Mouse (Mus musculus) CH12.LX (cell line): Measurements from ENCODE around the gene Rngtt. TPM values are rescaled to one million over a fixed set of nuclear protein-coding genes. Genes with fewer than 3 reads are reported as not detected.

ENCODE experiments used
- DNase-seq: peaks from one replicate; pipeline ENCODE4 v3.0.0-alpha.2; 2013; ENCODE audit errors: extremely low read depth
- H3K27ac ChIP-seq: 2 replicates; pipeline ENCODE4 v1.5.1; 2012; ENCODE audit warnings: low read depth, mild to moderate bottlenecking, control low read depth, moderate library complexity; ENCODE audit not compliant: insufficient read depth
- H3K27me3 ChIP-seq: replicated peaks from 2 replicates; pipeline ENCODE3; 2012; ENCODE audit warnings: inconsistent platforms
- H3K36me3 ChIP-seq, 2 experiments: replicated peaks in 1 of 2; 2 replicates each; pipeline versions ENCODE3 to v1.6.1; 2012; ENCODE audit warnings: inconsistent platforms in 1 of 2, low read length in 1 of 2, mild to moderate bottlenecking in 1 of 2, mixed read lengths in 1 of 2, moderate library complexity in 1 of 2; ENCODE audit not compliant: control insufficient read depth in 1 of 2, insufficient read depth in 1 of 2
- H3K4me1 ChIP-seq, 2 experiments: 2 replicates each; pipeline ENCODE4 v1.6.1; 2012; ENCODE audit warnings: inconsistent platforms in 1 of 2, moderate library complexity in 1 of 2; ENCODE audit not compliant: insufficient read depth in 2 of 2, control insufficient read depth in 1 of 2
- H3K4me2 ChIP-seq: 2 replicates; pipeline ENCODE4 v1.6.1; 2012; ENCODE audit warnings: low read depth, mild to moderate bottlenecking, control low read depth; ENCODE audit not compliant: poor library complexity, insufficient read depth, severe bottlenecking
- H3K4me3 ChIP-seq, 3 experiments: fragments of 150-350 bp in 1 of 3; sonication (generic) in 1 of 3; replicated peaks in 1 of 3; 2 replicates each; pipeline versions ENCODE3 to v1.5.1; 2011 to 2012; ENCODE audit warnings: low read depth in 2 of 3, low read length in 2 of 3, mild to moderate bottlenecking in 2 of 3, moderate library complexity in 2 of 3, control low read depth in 1 of 3, improper control_type of control experiment in 1 of 3, inconsistent platforms in 1 of 3, mixed read lengths in 1 of 3; ENCODE audit not compliant: poor library complexity in 1 of 3
- H3K79me2 ChIP-seq: replicated peaks from 2 replicates; pipeline ENCODE4 v1.6.1; 2012; ENCODE audit warnings: mild to moderate bottlenecking, moderate library complexity; ENCODE audit not compliant: control insufficient read depth, poor library complexity, insufficient read depth, severe bottlenecking; ENCODE audit errors: extremely low read depth
- H3K9ac ChIP-seq: 2 replicates; pipeline ENCODE4 v1.6.1; 2012; ENCODE audit warnings: low read depth, mild to moderate bottlenecking, control low read depth, moderate library complexity; ENCODE audit not compliant: insufficient read depth
- H3K9me3 ChIP-seq: replicated peaks from 2 replicates; pipeline ENCODE3; 2012; ENCODE audit warnings: low read length, inconsistent platforms, mixed read lengths
- CHD1 ChIP-seq: IDR thresholded peaks from 2 replicates; pipeline ENCODE4 v1.6.1; 2012; ENCODE audit warnings: low read depth, low read length, improper control_type of control experiment, inconsistent platforms
- E2F4 ChIP-seq: IDR thresholded peaks from 2 replicates; pipeline ENCODE4 v1.6.1; 2011; ENCODE audit warnings: low read depth, low read length, improper control_type of control experiment; ENCODE audit not compliant: insufficient replicate concordance
- JUND ChIP-seq: conservative IDR thresholded peaks from 2 replicates; pipeline ENCODE4 v1.6.1; 2011; ENCODE audit warnings: low read depth, low read length, improper control_type of control experiment
- KAT2A ChIP-seq: IDR thresholded peaks from 2 replicates; pipeline ENCODE4 v1.6.1; 2012; ENCODE audit warnings: low read length, improper control_type of control experiment, inconsistent platforms; ENCODE audit not compliant: insufficient replicate concordance
- MAFK ChIP-seq: IDR thresholded peaks from 2 replicates; pipeline ENCODE4 v1.6.1; 2011; ENCODE audit warnings: low read length, improper control_type of control experiment; ENCODE audit not compliant: insufficient replicate concordance
- MEF2A ChIP-seq: IDR thresholded peaks from 2 replicates; pipeline ENCODE4 v1.6.1; 2014; ENCODE audit warnings: low read depth, mild to moderate bottlenecking, inconsistent platforms, low read length, improper control_type of control experiment, borderline replicate concordance
- MXI1 ChIP-seq: IDR thresholded peaks from 2 replicates; pipeline ENCODE4 v1.6.1; 2011; ENCODE audit warnings: mild to moderate bottlenecking, low read depth, low read length, improper control_type of control experiment
- PAX5 ChIP-seq: IDR thresholded peaks from 2 replicates; pipeline ENCODE4 v1.6.1; 2012; ENCODE audit warnings: low read length, inconsistent platforms, mixed read lengths
- POLR2AphosphoS2 ChIP-seq: IDR thresholded peaks from 2 replicates; pipeline ENCODE4 v1.6.1; 2011; ENCODE audit warnings: low read depth, low read length, improper control_type of control experiment
- TBP ChIP-seq: conservative IDR thresholded peaks from 2 replicates; pipeline ENCODE4 v1.6.1; 2011; ENCODE audit warnings: low read depth, low read length, improper control_type of control experiment
- ZC3H11A ChIP-seq: IDR thresholded peaks from 2 replicates; pipeline ENCODE4 v1.6.1; 2012; ENCODE audit warnings: low read depth, mild to moderate bottlenecking, inconsistent platforms, low read length, improper control_type of control experiment
- ZKSCAN1 ChIP-seq: IDR thresholded peaks from 2 replicates; pipeline ENCODE4 v1.6.1; 2012; ENCODE audit warnings: low read depth, inconsistent platforms, low read length, improper control_type of control experiment, borderline replicate concordance
- ZNF384 ChIP-seq: IDR thresholded peaks from 2 replicates; pipeline ENCODE4 v1.6.1; 2012; ENCODE audit warnings: low read depth, low read length, improper control_type of control experiment, inconsistent platforms
- dilution Hi-C: fragments of 300-500 bp; cut with MboI; formaldehyde crosslinking; loops from 2 replicates; pipeline ENCODE4 v1.14.3; 2020; ENCODE audit warnings: low sequenced_read_pairs; ENCODE audit not compliant: extremely low pct_unique_long_range_greater_than_20kb, extremely low pct_ligation_motif_present
- in situ Hi-C: fragments of 300-500 bp; cut with MboI; formaldehyde crosslinking; loops from 3 replicates; pipeline ENCODE4 v1.14.3; 2019; ENCODE audit warnings: low sequenced_read_pairs, low pct_ligation_motif_present, low pct_unique_long_range_greater_than_20kb, mixed read lengths
- polyA plus RNA-seq: library from polyadenylated mRNA; unstranded; fragments of >175 nt; gene quantifications from 2 replicates; pipeline ENCODE4 v1.2.1, GENCODE M21; 2012; ENCODE audit warnings: low read depth; ENCODE audit not compliant: insufficient read length
- total RNA-seq, 2 experiments: library from RNA; depleted of rRNA; stranded (reverse); fragments of 300-350 nt in 1 of 2; fragments of >200 nt in 1 of 2; gene quantifications; 2 replicates each; pipeline ENCODE4 v1.2.3; 2012 to 2014

Gene Rngtt
- total and polyA plus RNA-seq, 3 experiments, result 12.5 to 20.1 (median 16.9) TPM

GRCm38 (mm10) chr4:33332956-33333455, 22.9 kb downstream of the Rngtt start:
- H3K27ac ChIP-seq, result no peak overlapping the region
- H3K4me1 ChIP-seq, result peaks cover 0 to 4% of the 10 kb centered on the region in 2 experiments; a peak in 2 of 4 replicates
- TF ChIP-seq KAT2A (no peak), E2F4 (no peak), TBP (no peak), MXI1 (no peak), MEF2A (no peak), PAX5 (no peak), ZKSCAN1 (no peak), MAFK (no peak), JUND (no peak), ZNF384 (no peak), ZC3H11A (no peak), POLR2AphosphoS2 (no peak)
- TF ChIP-seq, all 38 proteins: peak for 0
- no peaks in the 10 kb centered on the region for H3K79me2 ChIP-seq
- no peaks in the 10 kb centered on the region for H3K9me3 ChIP-seq
- H3K36me3 ChIP-seq, result peaks cover 17 to 68% of the 10 kb centered on the region in 2 experiments
- H3K4me3 ChIP-seq, result no peak overlapping the region
- DNase-seq, result no peak
- in situ Hi-C loops (no loop called here), dilution Hi-C loops (no loop called here)
- H3K4me2 ChIP-seq, result no peak overlapping the region
- H3K9ac ChIP-seq, result no peak overlapping the region
- H3K27me3 ChIP-seq, result no peaks in the 10 kb centered on the region

- peaks cover 9 to 70% of the 10 kb centered on the region in 2 experiments for H3K36me3 ChIP-seq
- H3K4me2 ChIP-seq, result no peak overlapping the region
- H3K9ac ChIP-seq, result no peak overlapping the region
- no peaks in the 10 kb centered on the region for H3K79me2 ChIP-seq
- no peak overlapping the region for H3K4me3 ChIP-seq
- TF ChIP-seq CHD1 (no peak), MAFK (peak; percentile 68; the same call in 1 of the 2 replicates)
- peak; percentile 5 for DNase-seq
- no peak overlapping the region for H3K27ac ChIP-seq
- in situ Hi-C loops (no loop called here), dilution Hi-C loops (no loop called here)
- H3K9me3 ChIP-seq, result no peaks in the 10 kb centered on the region
- H3K27me3 ChIP-seq, result no peaks in the 10 kb centered on the region
- H3K4me1 ChIP-seq, result peaks cover 0 to 7% of the 10 kb centered on the region in 2 experiments; a peak in 2 of 4 replicates
These were observed 27.9 kb downstream of the Rngtt start for GRCm38 (mm10) chr4:33337999-33338398.
